Mouse (Mus musculus) brain, embryonic 14.5 days (tissue): ENCODE data around the gene Vmn1r53.

ENCODE experiments used
- CTCF ChIP-seq: fragments of 200-500 bp; IDR thresholded peaks from 2 replicates; pipeline ENCODE4 v1.5.1; 2012; ENCODE audit warnings: inconsistent platforms, mild to moderate bottlenecking, moderate library complexity, borderline replicate concordance; ENCODE audit not compliant: insufficient read depth, insufficient read length; ENCODE audit errors: extremely low read depth
- POLR2A ChIP-seq: fragments of 200-500 bp; IDR thresholded peaks from 2 replicates; pipeline ENCODE4 v1.6.1; 2012; ENCODE audit warnings: mild to moderate bottlenecking, inconsistent platforms, borderline replicate concordance; ENCODE audit not compliant: poor library complexity, insufficient read depth, insufficient read length, severe bottlenecking; ENCODE audit errors: extremely low read depth

DNA sequence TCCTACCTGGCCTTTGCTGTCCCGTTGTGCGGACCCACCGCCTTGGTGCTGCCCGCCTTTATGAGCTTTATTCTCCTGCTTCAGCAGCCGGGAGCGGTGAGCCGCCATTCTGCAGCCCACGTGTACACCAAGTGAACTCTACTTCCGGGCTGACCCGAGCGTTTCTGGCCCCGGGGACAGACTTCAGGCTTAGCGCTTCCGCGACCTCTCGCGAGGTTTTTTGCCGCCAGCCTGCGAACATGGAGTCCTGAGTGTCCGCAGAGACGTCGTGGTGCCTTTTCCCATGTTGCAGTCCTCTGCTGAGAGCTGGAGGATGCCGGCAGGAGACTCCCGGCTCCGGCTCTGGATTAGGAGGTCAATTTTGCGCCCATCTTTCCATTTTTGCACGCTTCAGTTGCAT, 8.4 kb upstream of the Vmn1r53 start:
- TF ChIP-seq POLR2A (no peak), CTCF (no peak)
